Mouse (Mus musculus): ENCODE measurements around the gene Olfr1161. TPM values are rescaled to one million over a fixed set of nuclear protein-coding genes. Genes with fewer than 3 reads are reported as not detected.
"Not testable (repeated sequence)": the region's sequence is repeated elsewhere in the genome, so short reads cannot be mapped to it uniquely, and the experiment has no call there.

Olfr1161 gene
- not detected in 2 replicates for polyA plus RNA-seq (2016; fragmentation: Nextera tagmentation; extraction: Ambion mirVana)

DNA sequence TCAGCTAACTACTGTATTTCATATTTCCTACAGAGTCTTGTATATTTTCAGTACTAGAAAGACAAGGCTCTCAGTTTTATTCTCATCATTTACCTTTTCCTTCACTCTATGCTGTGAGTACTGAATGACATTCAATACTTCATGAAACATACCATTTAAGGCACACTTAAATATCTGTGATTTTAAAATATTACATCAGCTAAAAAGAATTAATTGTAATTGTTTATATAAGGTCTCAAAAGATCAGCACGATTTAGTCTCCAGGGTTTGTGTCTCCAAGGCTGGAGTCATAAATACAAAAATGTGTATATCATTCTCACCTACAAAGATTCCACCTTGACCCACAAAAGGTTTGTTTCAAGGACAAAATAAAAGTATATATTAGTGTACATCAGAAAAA lies at the start of gene Olfr1161:
TSS of gene Olfr1161 (plus strand) at position 301 of the 400 bp plus-strand sequence.
- not testable (repeated sequence) for ATAC-seq (ENCODE audit: low FRiP score); H3K27ac ChIP-seq; H3K9me3 ChIP-seq (replicated peaks); H3K4me2 ChIP-seq (replicated peaks); H3K36me3 ChIP-seq; H3K4me1 ChIP-seq; H3K9ac ChIP-seq; H3K27me3 ChIP-seq; H3K4me3 ChIP-seq
- WGBS, result 80% methylated on average over 1 of the region's 1 CpGs

DNA sequence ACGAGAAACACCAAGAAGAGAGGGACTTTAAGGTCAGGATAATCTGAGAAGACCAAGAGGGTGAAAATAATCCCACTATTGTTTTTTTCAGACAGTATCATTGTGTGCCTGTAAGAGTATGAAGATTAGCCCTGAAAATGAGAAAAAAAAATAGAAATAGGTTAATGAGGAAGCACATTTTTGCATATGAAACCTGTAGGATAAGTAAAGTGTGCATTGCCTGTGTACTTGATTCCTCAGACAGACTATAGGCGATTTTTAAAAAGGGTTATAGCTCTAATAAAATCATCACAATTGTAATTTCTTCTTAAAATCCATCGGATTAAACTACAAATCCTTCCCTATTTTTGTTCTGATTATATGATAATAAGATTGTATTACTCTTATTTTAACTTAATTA lies 48.0 kb upstream of the Olfr1161 start, which contains the start of gene Olfr74:
TSS of gene Olfr74 (minus strand) at position 101 of the 400 bp plus-strand sequence.
- 78% methylated on average over 3 of the region's 3 CpGs for WGBS
- no peaks in the 10 kb centered on the region for H3K9me3 ChIP-seq (replicated peaks)
- H3K27ac ChIP-seq, result no peak within 1 kb of the TSS
- no peak within 1 kb of the TSS for H3K4me2 ChIP-seq (replicated peaks)
- no peak within 1 kb of the TSS for H3K4me3 ChIP-seq
- H3K27me3 ChIP-seq, result no peaks in the 10 kb centered on the region
- no peak for ATAC-seq (ENCODE audit: low FRiP score)
- no peaks in the 10 kb centered on the region for H3K36me3 ChIP-seq
- H3K4me1 ChIP-seq, result no peaks in the 10 kb centered on the region
- no peak within 1 kb of the TSS for H3K9ac ChIP-seq

DNA sequence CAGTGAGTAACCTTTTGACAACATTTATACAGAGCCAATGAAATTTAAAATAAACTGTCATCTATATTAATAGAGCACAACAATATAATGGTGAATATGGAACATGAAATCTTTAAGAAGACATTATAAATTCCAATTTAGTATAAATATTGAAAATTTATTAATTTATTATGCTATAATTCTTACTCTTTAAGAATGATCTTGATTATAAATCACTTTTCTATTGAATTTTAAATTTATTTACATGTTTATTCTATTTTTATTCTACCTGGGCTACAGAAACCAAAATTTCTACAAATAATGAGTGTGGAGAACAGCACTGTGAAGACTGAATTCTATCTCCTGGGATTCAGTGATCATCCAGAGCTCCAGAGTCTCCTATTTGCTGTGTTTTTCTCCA lies 32.8 kb upstream of the Olfr1161 start, which contains the start of gene Olfr1158:
TSS of gene Olfr1158 (plus strand) at position 301 of the 400 bp plus-strand sequence.
- Histone ChIP-seq H3K4me1 (no peaks in the 10 kb centered on the region), H3K4me2 (replicated peaks) (no peak within 1 kb of the TSS), H3K9ac (no peak within 1 kb of the TSS), H3K36me3 (no peaks in the 10 kb centered on the region), H3K4me3 (no peak within 1 kb of the TSS), H3K9me3 (replicated peaks) (no peaks in the 10 kb centered on the region), H3K27me3 (no peaks in the 10 kb centered on the region), H3K27ac (no peak within 1 kb of the TSS)
- no peak for ATAC-seq (ENCODE audit: low FRiP score)

DNA sequence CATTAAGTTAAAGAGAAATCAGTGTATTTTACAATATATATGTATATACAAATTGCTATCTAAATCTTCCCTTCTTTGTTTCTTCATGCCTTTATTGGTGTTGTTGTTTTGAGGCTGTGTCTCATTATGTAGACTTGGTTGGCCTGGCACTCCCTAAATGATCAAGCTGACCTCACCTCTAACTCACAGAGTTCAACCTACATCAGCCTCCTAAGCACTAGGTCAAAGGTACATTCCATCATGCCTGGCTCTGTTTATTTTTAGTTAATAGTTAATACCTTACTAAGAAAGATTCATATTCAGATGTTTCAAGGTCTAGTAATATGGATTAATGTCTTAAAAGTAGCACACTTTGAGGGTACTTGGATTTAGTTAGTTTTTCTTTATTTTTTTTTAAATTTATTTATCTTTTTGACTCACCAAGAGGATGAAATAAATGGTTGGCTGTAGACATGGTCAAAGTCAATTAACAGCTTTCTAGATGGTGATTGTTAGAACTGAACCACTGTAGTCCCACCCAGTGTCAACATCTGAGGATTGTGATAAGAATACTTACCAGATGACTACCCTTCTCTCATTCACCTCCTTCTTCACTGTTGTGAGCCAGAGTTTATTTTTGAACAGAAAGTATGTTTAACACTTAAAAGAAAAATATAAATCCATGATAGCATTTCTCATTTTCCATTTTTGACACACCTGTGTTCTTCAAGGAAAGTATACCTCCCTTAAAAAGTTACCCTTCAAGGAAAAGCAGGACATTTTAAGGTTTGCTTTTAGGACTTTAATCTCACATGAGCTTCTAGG lies 14.9 kb upstream of the Olfr1161 start, which contains the start of gene Olfr1160:
TSS of gene Olfr1160 (minus strand) at position 754 of the 804 bp plus-strand sequence.
- ATAC-seq (ENCODE audit: low FRiP score), result no peak
- no peak within 1 kb of the TSS for H3K4me2 ChIP-seq (replicated peaks)
- no peak within 1 kb of the TSS for H3K4me3 ChIP-seq

DNA sequence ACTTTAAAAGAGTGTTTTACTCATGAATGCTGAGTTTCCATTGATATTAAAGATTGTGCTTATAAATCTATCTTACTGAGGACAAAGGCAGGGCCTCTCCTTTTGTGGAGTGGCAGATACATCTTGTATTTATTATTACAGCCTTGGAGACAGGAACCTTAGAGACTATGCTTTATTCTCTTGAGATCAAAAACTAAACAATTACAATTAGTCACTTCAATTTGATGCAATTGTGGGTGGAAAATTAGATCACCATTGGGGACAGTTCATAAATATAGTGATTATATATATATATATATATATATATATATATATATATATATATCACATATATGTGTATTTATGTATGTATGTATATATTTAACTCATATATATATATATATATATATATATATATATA lies 15.0 kb downstream of the Olfr1161 start, which contains the start of gene Olfr73:
TSS of gene Olfr73 (minus strand) at position 101 of the 400 bp plus-strand sequence.
- no peak within 1 kb of the TSS for H3K4me3 ChIP-seq
- no peaks in the 10 kb centered on the region for H3K36me3 ChIP-seq
- no peak within 1 kb of the TSS for H3K9ac ChIP-seq
- H3K9me3 ChIP-seq (replicated peaks), result no peaks in the 10 kb centered on the region
- H3K4me2 ChIP-seq (replicated peaks), result no peak within 1 kb of the TSS
- H3K27ac ChIP-seq, result no peak within 1 kb of the TSS
- no peaks in the 10 kb centered on the region for H3K27me3 ChIP-seq
- no peaks in the 10 kb centered on the region for H3K4me1 ChIP-seq
- no peak for ATAC-seq (ENCODE audit: low FRiP score)

More for the DNA sequence above, 14.9 kb upstream of the Olfr1161 start, which contains the start of gene Olfr1160:
- Histone ChIP-seq H3K27ac (no peak within 1 kb of the TSS), H3K9me3 (replicated peaks) (no peaks in the 10 kb centered on the region), H3K27me3 (no peaks in the 10 kb centered on the region), H3K36me3 (no peaks in the 10 kb centered on the region), H3K4me1 (no peaks in the 10 kb centered on the region), H3K9ac (no peak within 1 kb of the TSS)

DNA sequence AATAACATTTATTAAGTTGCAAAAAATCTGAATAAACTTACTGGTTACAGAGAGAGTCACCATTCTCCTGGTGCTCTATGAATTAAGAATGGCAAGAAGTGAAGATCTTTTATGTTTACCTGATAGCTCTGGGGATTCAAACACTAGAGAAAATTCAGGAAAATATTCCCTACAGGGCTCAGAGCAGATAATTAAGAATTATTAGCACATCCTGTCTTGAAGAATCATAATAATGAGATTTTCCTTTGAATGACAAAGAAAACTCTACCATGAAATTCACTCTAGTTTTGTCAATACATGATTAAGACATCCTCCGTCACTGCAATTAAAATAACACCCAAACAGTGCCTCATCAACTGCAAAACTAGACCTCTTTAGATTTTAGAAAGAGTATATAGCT lies 28.5 kb downstream of the Olfr1161 start, which contains the start of gene Olfr1162:
TSS of gene Olfr1162 (minus strand) at position 101 of the 400 bp plus-strand sequence.
- Histone ChIP-seq H3K36me3 (no peaks in the 10 kb centered on the region), H3K9ac (no peak within 1 kb of the TSS), H3K27ac (no peak within 1 kb of the TSS), H3K4me2 (replicated peaks) (no peak within 1 kb of the TSS), H3K4me3 (no peak within 1 kb of the TSS), H3K4me1 (no peaks in the 10 kb centered on the region), H3K27me3 (no peaks in the 10 kb centered on the region), H3K9me3 (replicated peaks) (no peaks in the 10 kb centered on the region)
- no peak for ATAC-seq (ENCODE audit: low FRiP score)
- 71% methylated on average over 1 of the region's 1 CpGs for WGBS

DNA sequence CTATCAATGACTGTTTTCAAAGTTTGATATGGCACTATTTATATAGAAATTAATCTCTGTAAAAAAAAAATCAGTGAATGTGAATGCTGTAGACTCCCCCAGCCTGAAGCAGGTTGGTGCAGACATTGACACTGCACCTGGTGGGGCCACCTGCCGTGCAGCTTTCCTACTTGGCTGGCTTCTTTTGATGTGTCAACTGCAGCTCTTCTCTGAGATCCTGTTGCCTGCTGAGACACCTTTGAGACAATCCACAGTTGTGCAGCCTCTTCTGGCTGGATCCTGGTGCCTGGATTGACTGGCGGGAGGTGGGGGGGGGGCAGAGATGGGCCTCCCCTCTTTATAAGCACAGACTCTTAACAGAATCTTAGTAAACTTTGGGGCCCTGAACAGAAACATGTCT lies 41.0 kb downstream of the Olfr1161 start:
- Histone ChIP-seq H3K4me2 (replicated peaks) (no peak overlapping the region), H3K36me3 (no peaks in the 10 kb centered on the region), H3K9ac (no peak overlapping the region), H3K4me3 (no peak overlapping the region), H3K4me1 (no peaks in the 10 kb centered on the region), H3K9me3 (replicated peaks) (no peaks in the 10 kb centered on the region), H3K27ac (no peak overlapping the region), H3K27me3 (no peaks in the 10 kb centered on the region)
- 88% methylated on average over 2 of the region's 2 CpGs for WGBS
- ATAC-seq (ENCODE audit: low FRiP score), result no peak

DNA sequence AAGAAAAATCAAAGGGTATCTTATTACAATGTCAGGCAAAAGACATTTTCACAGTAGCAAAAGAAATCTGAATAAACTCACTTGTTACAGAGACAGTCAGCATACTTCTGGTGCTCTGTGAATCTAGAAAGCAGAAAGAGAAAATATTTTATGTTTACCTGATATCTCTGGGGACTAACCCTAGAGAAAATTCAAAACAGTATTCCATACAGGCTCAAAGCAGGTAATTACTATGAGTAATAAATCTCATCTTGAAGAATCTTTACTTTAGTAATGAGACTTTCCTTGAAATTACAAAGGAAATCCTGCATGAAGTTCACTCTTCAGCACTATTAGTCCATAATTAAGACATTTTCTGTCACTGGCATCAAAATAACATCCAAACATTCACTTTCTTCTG lies 49.2 kb downstream of the Olfr1161 start, which contains the start of gene Olfr1163:
TSS of gene Olfr1163 (minus strand) at position 101 of the 400 bp plus-strand sequence.
- no peaks in the 10 kb centered on the region for H3K9me3 ChIP-seq (replicated peaks)
- no peaks in the 10 kb centered on the region for H3K27me3 ChIP-seq
- no peak for ATAC-seq (ENCODE audit: low FRiP score)
- H3K4me2 ChIP-seq (replicated peaks), result no peak within 1 kb of the TSS
- H3K36me3 ChIP-seq, result no peaks in the 10 kb centered on the region
- H3K4me3 ChIP-seq, result no peak within 1 kb of the TSS
- no peak within 1 kb of the TSS for H3K27ac ChIP-seq
- no peaks in the 10 kb centered on the region for H3K4me1 ChIP-seq
- H3K9ac ChIP-seq, result no peak within 1 kb of the TSS

Other genes starting within 250 kb of the Olfr1161 start
- gene Olfr152, start 243.3 kb upstream of the Olfr1161 start, polyA plus RNA-seq (2016; fragmentation: Nextera tagmentation; extraction: Ambion mirVana), result not detected in 2 replicates
- not detected in 2 replicates for gene Olfr1143, start 222.2 kb upstream of the Olfr1161 start, polyA plus RNA-seq (2016; fragmentation: Nextera tagmentation; extraction: Ambion mirVana)
- gene Olfr1145, start 213.0 kb upstream of the Olfr1161 start, polyA plus RNA-seq (2016; fragmentation: Nextera tagmentation; extraction: Ambion mirVana), result not detected in 2 replicates
- not detected in 2 replicates for gene Olfr1148, start 192.2 kb upstream of the Olfr1161 start, polyA plus RNA-seq (2016; fragmentation: Nextera tagmentation; extraction: Ambion mirVana)
- not detected in 2 replicates for gene Olfr1150-ps1, start 178.8 kb upstream of the Olfr1161 start, polyA plus RNA-seq (2016; fragmentation: Nextera tagmentation; extraction: Ambion mirVana)
- not detected in 2 replicates for gene Olfr1151, start 166.9 kb upstream of the Olfr1161 start, polyA plus RNA-seq (2016; fragmentation: Nextera tagmentation; extraction: Ambion mirVana)
- not detected in 2 replicates for gene Olfr1152, start 156.3 kb upstream of the Olfr1161 start, polyA plus RNA-seq (2016; fragmentation: Nextera tagmentation; extraction: Ambion mirVana)
- gene Olfr1153, start 127.8 kb upstream of the Olfr1161 start, polyA plus RNA-seq (2016; fragmentation: Nextera tagmentation; extraction: Ambion mirVana), result not detected in 2 replicates
- not detected in 2 replicates for gene Olfr1154, start 117.6 kb upstream of the Olfr1161 start, polyA plus RNA-seq (2016; fragmentation: Nextera tagmentation; extraction: Ambion mirVana)
- not detected in 2 replicates for gene Olfr1155, start 77.6 kb upstream of the Olfr1161 start, polyA plus RNA-seq (2016; fragmentation: Nextera tagmentation; extraction: Ambion mirVana)
- not detected in 2 replicates for gene Olfr1156, start 69.7 kb upstream of the Olfr1161 start, polyA plus RNA-seq (2016; fragmentation: Nextera tagmentation; extraction: Ambion mirVana)
- gene Olfr1157, start 54.5 kb upstream of the Olfr1161 start, polyA plus RNA-seq (2016; fragmentation: Nextera tagmentation; extraction: Ambion mirVana), result not detected in 2 replicates
- not detected in 2 replicates for gene Olfr74, start 48.1 kb upstream of the Olfr1161 start, polyA plus RNA-seq (2016; fragmentation: Nextera tagmentation; extraction: Ambion mirVana)
- not detected in 2 replicates for gene Olfr1158, start 32.7 kb upstream of the Olfr1161 start, polyA plus RNA-seq (2016; fragmentation: Nextera tagmentation; extraction: Ambion mirVana)
- gene Olfr1160, start 14.5 kb upstream of the Olfr1161 start, polyA plus RNA-seq (2016; fragmentation: Nextera tagmentation; extraction: Ambion mirVana), result not detected in 2 replicates
- not detected in 2 replicates for gene Olfr73, start 14.9 kb downstream of the Olfr1161 start, polyA plus RNA-seq (2016; fragmentation: Nextera tagmentation; extraction: Ambion mirVana)
- not detected in 2 replicates for gene Olfr1162, start 28.4 kb downstream of the Olfr1161 start, polyA plus RNA-seq (2016; fragmentation: Nextera tagmentation; extraction: Ambion mirVana)
- gene Olfr1163, start 49.1 kb downstream of the Olfr1161 start, polyA plus RNA-seq (2016; fragmentation: Nextera tagmentation; extraction: Ambion mirVana), result not detected in 2 replicates
- gene Olfr1164, start 71.2 kb downstream of the Olfr1161 start, polyA plus RNA-seq (2016; fragmentation: Nextera tagmentation; extraction: Ambion mirVana), result not detected in 2 replicates
- not detected in 2 replicates for gene Olfr1166, start 105.5 kb downstream of the Olfr1161 start, polyA plus RNA-seq (2016; fragmentation: Nextera tagmentation; extraction: Ambion mirVana)
- gene Olfr1167, start 132.4 kb downstream of the Olfr1161 start, polyA plus RNA-seq (2016; fragmentation: Nextera tagmentation; extraction: Ambion mirVana), result not detected in 2 replicates
- not detected in 2 replicates for gene Olfr1168, start 159.1 kb downstream of the Olfr1161 start, polyA plus RNA-seq (2016; fragmentation: Nextera tagmentation; extraction: Ambion mirVana)
- not detected in 2 replicates for gene Olfr1170, start 205.6 kb downstream of the Olfr1161 start, polyA plus RNA-seq (2016; fragmentation: Nextera tagmentation; extraction: Ambion mirVana)

All from hindbrain, embryonic 12.5 days (tissue).